Mouse (Mus musculus): ENCODE data around the gene Lce1a1. TPM values are rescaled to one million over a fixed set of nuclear protein-coding genes. Genes with fewer than 3 reads are reported as not detected.
"Not testable (repeated sequence)": the region's sequence is repeated elsewhere in the genome, so short reads cannot be mapped to it uniquely, and the experiment has no call there.

Lce1a1 gene
- total RNA-seq (2022): not detected

GRCm38 (mm10) chr3:92648207-92648606 lies at the start of gene Lce1a1:
TSS of gene Lce1a1 (minus strand) at chr3:92648307.
- no peak for DNase-seq (ENCODE audit: low spot score)

DNA sequence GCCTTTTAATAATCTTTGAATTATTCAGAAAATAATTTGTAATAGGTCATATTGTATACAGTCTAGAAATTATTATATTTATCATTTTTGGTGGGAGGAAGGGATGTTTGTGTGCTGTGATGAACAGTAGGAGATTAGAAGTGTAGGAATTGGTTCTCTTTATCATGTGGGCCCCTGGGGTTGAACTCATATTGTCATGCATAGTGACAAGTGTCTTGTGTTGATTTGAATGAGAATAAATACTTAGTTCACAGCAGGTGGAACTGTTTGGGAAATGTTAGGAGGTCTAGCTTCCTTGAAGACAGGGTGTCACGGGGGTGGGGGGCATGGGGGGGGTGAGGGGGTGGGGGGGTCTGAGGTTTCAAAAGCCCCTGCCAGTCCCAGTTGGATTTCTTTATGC lies 46.5 kb upstream of the Lce1a1 start:
- no peak for DNase-seq (ENCODE audit: low spot score)

DNA sequence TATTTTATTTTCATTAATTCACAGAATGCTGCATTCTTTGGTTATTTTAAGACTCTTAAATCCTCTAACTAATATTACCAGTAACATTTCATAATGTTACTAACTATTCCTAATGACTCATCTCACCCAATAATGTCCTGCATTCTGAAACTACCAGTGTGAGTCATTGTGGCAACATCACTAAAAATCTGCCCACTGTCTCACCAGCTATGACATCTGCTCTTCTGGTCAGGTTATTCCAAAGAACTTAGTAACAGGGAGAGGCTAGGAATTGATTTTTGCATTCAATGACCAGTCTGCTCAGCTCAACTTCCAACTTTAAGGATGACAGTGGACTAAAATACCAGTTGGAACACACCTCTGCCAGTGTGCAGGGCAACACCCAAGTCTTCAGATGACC lies 43.6 kb upstream of the Lce1a1 start:
- no peak for DNase-seq (ENCODE audit: low spot score)

GRCm38 (mm10) chr3:92689154-92689553 lies 41.0 kb upstream of the Lce1a1 start:
- DNase-seq (ENCODE audit: low spot score): not testable (repeated sequence)

- DNase-seq (ENCODE audit: low spot score): no peak
Measured at GRCm38 (mm10) chr3:92687110-92687509, 39.0 kb upstream of the Lce1a1 start, which contains the start of gene Lce1d. TSS of gene Lce1d (minus strand) at chr3:92687210.

DNA sequence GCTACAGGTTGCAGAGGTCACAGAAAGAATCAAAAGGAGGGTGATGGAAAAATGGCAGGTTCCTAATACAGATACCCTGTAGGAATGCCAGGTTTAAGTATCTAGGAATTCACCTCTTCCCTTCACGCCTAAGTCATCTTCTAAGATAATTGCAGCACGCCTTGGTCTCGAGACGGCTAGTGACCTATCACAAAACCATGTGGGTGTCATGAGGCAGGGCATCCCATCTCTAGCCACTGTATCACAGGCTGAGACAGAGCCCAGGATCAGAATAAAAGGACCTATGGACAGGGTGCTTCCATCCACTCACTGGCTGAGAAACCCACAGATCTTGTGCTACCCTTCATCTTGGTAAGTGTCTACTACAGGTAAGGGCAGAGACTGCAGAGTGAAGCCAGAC lies 30.8 kb upstream of the Lce1a1 start, which contains the start of gene Lce1c:
Gene Lce1c (plus strand): TSS at position 301 of the 400 bp plus-strand sequence.
- DNase-seq (ENCODE audit: low spot score): no peak

GRCm38 (mm10) chr3:92670215-92670614 lies 22.1 kb upstream of the Lce1a1 start, which contains the start of gene Lce1a2:
TSS of gene Lce1a2 (minus strand) at chr3:92670315.
- DNase-seq (ENCODE audit: low spot score): no peak

DNA sequence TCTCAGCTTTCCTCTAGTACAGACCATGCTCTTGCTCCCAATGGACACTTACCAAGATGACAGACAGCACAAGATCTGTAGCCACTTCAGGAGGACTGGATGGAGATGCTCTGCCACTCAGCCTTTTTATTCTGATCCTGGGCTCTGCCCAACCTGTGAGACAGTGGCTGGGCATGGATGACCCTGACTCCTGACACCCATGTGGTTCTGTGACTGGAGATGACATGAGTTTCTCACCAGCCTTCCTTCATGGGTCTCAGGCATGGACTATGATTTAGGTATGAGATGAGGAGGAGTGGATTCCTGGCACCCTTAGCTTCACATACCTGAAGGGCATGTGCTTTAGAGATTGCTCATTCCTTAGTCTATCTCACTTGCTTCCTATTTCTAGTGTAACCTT lies 8.7 kb upstream of the Lce1a1 start, which contains the start of gene Lce1b:
Gene Lce1b (minus strand): TSS at position 101 of the 400 bp plus-strand sequence.
- no peak for DNase-seq (ENCODE audit: low spot score)

- no peak for DNase-seq (ENCODE audit: low spot score)
Measured at GRCm38 (mm10) chr3:92639854-92640253, 8.3 kb downstream of the Lce1a1 start.

GRCm38 (mm10) chr3:92638653-92638991 lies 9.5 kb downstream of the Lce1a1 start:
- DNase-seq (ENCODE audit: low spot score): no peak

GRCm38 (mm10) chr3:92637745-92638652 lies 10.1 kb downstream of the Lce1a1 start:
- no peak for DNase-seq (ENCODE audit: low spot score)

DNA sequence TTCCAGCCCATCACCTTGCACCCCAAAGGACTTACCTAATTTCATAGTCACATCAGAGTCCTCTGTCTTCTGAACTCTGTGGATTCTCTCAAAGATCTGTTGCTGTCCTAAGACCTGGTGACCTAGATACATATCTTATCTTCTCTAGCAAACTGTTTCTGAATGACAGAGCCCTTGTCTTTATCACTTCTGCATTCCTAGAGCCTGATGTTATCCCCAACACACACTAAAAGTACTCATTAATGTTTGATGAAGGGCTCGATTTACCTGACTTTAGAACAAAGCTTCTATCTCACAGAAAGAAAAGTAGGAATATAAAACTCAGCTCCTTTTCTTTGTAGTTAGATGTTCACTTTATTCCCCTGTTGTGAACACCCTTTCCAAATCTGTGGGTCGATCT lies 26.5 kb downstream of the Lce1a1 start, which contains the start of gene Lce6a:
Gene Lce6a (minus strand): TSS at position 101 of the 400 bp plus-strand sequence.
- no peak for DNase-seq (ENCODE audit: low spot score)

- no peak for DNase-seq (ENCODE audit: low spot score)
Measured at GRCm38 (mm10) chr3:92609804-92610203, 38.3 kb downstream of the Lce1a1 start.

DNA sequence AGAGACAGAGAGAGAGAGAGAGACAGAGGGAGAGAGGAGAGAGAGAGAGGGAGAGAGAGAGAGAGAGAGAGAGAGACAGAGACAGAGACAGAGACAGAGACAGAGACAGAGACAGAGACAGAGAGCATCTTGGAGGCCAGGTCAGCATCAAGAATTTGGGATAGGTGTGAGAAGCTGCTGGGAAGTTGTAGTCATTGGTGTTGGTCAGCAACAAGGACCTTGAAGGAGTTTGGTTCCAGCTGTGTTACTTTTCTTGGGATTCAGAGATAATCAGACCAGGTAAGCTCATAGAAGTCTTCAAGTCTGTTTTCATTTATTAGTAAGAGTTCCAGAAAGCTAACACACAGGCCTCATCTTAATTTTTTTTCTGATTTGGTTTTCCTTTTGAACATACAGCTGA lies 40.7 kb downstream of the Lce1a1 start, which contains the start of gene 2210017I01Rik:
Gene 2210017I01Rik (minus strand): TSS at position 101 of the 400 bp plus-strand sequence.
- DNase-seq (ENCODE audit: low spot score): no peak

- no peak for DNase-seq (ENCODE audit: low spot score)
Measured at GRCm38 (mm10) chr3:92602169-92602568, 45.9 kb downstream of the Lce1a1 start.

GRCm38 (mm10) chr3:92600456-92600855 lies 47.7 kb downstream of the Lce1a1 start:
- DNase-seq (ENCODE audit: low spot score): no peak

DNA sequence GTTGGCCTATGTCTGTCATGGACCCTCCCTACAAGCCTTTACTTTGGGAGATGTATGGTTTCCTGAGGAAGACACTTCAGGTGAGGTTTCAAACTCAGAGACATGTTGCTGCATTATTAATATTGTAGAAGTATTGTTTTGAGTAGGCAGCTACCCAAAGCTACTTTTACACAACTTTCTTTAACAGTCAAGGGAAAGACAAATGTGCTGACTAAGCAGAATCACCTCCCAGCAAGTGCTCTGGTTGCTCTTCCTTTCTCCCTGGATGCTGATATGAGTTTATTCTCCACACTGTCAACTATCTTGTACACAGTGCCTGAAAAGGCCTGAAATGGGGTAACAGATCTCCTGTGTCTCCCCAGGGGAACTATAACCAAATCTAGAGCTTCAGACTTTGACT lies 48.1 kb downstream of the Lce1a1 start:
- DNase-seq (ENCODE audit: low spot score): no peak

DNA sequence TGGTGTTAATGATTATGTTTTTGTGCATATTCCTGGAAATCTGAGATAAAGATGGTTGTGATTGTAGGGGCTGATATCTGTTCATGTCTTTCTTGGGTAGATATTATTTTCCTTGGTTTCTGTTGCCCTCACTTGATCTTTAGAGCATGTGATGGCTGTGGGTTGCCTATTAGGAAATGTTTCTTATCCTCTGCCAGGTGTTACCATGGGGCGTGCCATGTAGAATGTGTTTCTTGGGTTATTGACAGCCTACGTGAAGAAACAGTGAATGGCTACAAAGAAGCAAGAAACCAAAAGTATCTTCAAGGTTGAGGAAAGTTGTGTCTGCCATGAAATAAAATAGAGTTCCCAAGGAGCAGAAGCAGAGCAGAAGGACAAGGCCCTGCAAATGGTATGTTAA lies 49.7 kb downstream of the Lce1a1 start:
- no peak for DNase-seq (ENCODE audit: low spot score)

Other genes with a start within 250 kb of the Lce1a1 start
- gene Sprr2i, start 240.3 kb downstream of the Lce1a1 start, total RNA-seq (2022): not detected
- gene Sprr2j-ps, start 230.2 kb downstream of the Lce1a1 start, total RNA-seq (2022): not detected
- gene Gm9774, start 218.9 kb downstream of the Lce1a1 start, total RNA-seq (2022): 1 to 10 TPM in 3 of 4 experiments, not detected in 1; 1.4 to 3.1 (median 2.9) TPM
- gene Sprr2k, start 215.7 kb downstream of the Lce1a1 start, total RNA-seq (2022): not detected
- gene Sprr1b, start 209.5 kb downstream of the Lce1a1 start, total RNA-seq (2022): not detected
- not detected for gene Sprr3, start 189.6 kb downstream of the Lce1a1 start, total RNA-seq (2022)
- under 1 TPM in 3 of 4 experiments, not detected in 1; 0.35 to 0.69 (median 0.41) TPM for gene Sprr1a, start 162.4 kb downstream of the Lce1a1 start, total RNA-seq (2022)
- gene Sprr4, start 147.8 kb downstream of the Lce1a1 start, total RNA-seq (2022): not detected
- gene 2310046K23Rik, start 113.8 kb downstream of the Lce1a1 start, total RNA-seq (2022): not detected
- not detected for gene Ivl, start 74.6 kb downstream of the Lce1a1 start, total RNA-seq (2022)
- gene Smcp, start 59.3 kb downstream of the Lce1a1 start, total RNA-seq (2022): not detected
- gene 2210017I01Rik, start 40.8 kb downstream of the Lce1a1 start, total RNA-seq (2022): not detected
- not detected for gene Lce6a, start 26.6 kb downstream of the Lce1a1 start, total RNA-seq (2022)
- not detected for gene Lce1b, start 8.6 kb upstream of the Lce1a1 start, total RNA-seq (2022)
- not detected for gene Lce1a2, start 22.0 kb upstream of the Lce1a1 start, total RNA-seq (2022)
- not detected for gene Lce1c, start 30.9 kb upstream of the Lce1a1 start, total RNA-seq (2022)
- not detected for gene Lce1d, start 38.9 kb upstream of the Lce1a1 start, total RNA-seq (2022)
- gene Lce1e, start 60.8 kb upstream of the Lce1a1 start, total RNA-seq (2022): not detected
- not detected for gene Lce1f, start 72.0 kb upstream of the Lce1a1 start, total RNA-seq (2022)
- gene Gm38119, start 90.8 kb upstream of the Lce1a1 start, total RNA-seq (2022): not detected
- gene Lce1g, start 104.0 kb upstream of the Lce1a1 start, total RNA-seq (2022): not detected
- gene Lce1h, start 116.8 kb upstream of the Lce1a1 start, total RNA-seq (2022): not detected
- gene Lce1i, start 130.6 kb upstream of the Lce1a1 start, total RNA-seq (2022): not detected
- gene Lce1j, start 142.2 kb upstream of the Lce1a1 start, total RNA-seq (2022): not detected
- not detected for gene Lce1k, start 159.6 kb upstream of the Lce1a1 start, total RNA-seq (2022)
- gene Kprp, start 178.9 kb upstream of the Lce1a1 start, total RNA-seq (2022): not detected
- not detected for gene Lce1l, start 203.0 kb upstream of the Lce1a1 start, total RNA-seq (2022)
- gene 2310050C09Rik, start 221.9 kb upstream of the Lce1a1 start, total RNA-seq (2022): not detected

All from heart, adult 8-10 months (tissue).